Mouse (Mus musculus) thymus, adult 2 months (tissue): ENCODE results near the gene Rnf4. TPM values are rescaled to one million over a fixed set of nuclear protein-coding genes. Genes with fewer than 3 reads are reported as not detected.

Experiments
- DNase-seq: peaks from one replicate; pipeline ENCODE4 v3.0.0; 2021
- H3K27ac ChIP-seq: fragments of 200-500 bp; 2 replicates; pipeline ENCODE4 v1.5.1; 2012; ENCODE audit warnings: low read length, control low read depth; ENCODE audit not compliant: control insufficient read depth, insufficient read depth
- H3K27me3 ChIP-seq: fragments of 200-500 bp; 2 replicates; pipeline ENCODE4 v1.6.1; 2012; ENCODE audit warnings: mild to moderate bottlenecking, low read length, moderate library complexity, mixed read lengths; ENCODE audit not compliant: control insufficient read depth, insufficient read depth
- H3K36me3 ChIP-seq: fragments of 200-500 bp; 2 replicates; pipeline ENCODE4 v1.6.1; 2012; ENCODE audit warnings: mild to moderate bottlenecking, low read length, moderate library complexity; ENCODE audit not compliant: control insufficient read depth, insufficient read depth
- H3K4me1 ChIP-seq: fragments of 200-500 bp; replicated peaks from 2 replicates; pipeline ENCODE4 v1.6.1; 2012; ENCODE audit warnings: low read length; ENCODE audit not compliant: control insufficient read depth, insufficient read depth
- H3K4me3 ChIP-seq: fragments of 200-500 bp; 2 replicates; pipeline ENCODE4 v1.5.1; 2012; ENCODE audit warnings: mild to moderate bottlenecking, low read length, control low read depth, moderate library complexity; ENCODE audit not compliant: control insufficient read depth, insufficient read depth
- CTCF ChIP-seq: fragments of 200-500 bp; IDR thresholded peaks from 2 replicates; pipeline ENCODE4 v1.5.1; 2012; ENCODE audit warnings: mild to moderate bottlenecking, control low read depth, low read length, moderate library complexity, borderline replicate concordance; ENCODE audit not compliant: control insufficient read depth, poor library complexity, insufficient read depth; ENCODE audit errors: extremely low read depth
- POLR2A ChIP-seq: fragments of 200-500 bp; IDR thresholded peaks from 2 replicates; pipeline ENCODE4 v1.6.1; 2012; ENCODE audit warnings: mild to moderate bottlenecking, low read length, control low read depth, moderate library complexity; ENCODE audit not compliant: control insufficient read depth, poor library complexity, insufficient read depth; ENCODE audit errors: extremely low read depth
- WGBS: fragments of 180-500 bp; shearing (Covaris S2); methylation state at CpG from one replicate; pipeline ENCODE4 v1.1.7; 2018; 5-methylcytosine and 5-hydroxymethylcytosine counted together
- polyA plus RNA-seq: library from polyadenylated mRNA; depleted of rRNA; stranded (reverse); fragments of >200 nt; gene quantifications from 2 replicates; pipeline ENCODE4 v1.2.3, GENCODE M21; 2012

Rnf4 gene
- polyA plus RNA-seq, 1 experiment: 125 TPM

DNA sequence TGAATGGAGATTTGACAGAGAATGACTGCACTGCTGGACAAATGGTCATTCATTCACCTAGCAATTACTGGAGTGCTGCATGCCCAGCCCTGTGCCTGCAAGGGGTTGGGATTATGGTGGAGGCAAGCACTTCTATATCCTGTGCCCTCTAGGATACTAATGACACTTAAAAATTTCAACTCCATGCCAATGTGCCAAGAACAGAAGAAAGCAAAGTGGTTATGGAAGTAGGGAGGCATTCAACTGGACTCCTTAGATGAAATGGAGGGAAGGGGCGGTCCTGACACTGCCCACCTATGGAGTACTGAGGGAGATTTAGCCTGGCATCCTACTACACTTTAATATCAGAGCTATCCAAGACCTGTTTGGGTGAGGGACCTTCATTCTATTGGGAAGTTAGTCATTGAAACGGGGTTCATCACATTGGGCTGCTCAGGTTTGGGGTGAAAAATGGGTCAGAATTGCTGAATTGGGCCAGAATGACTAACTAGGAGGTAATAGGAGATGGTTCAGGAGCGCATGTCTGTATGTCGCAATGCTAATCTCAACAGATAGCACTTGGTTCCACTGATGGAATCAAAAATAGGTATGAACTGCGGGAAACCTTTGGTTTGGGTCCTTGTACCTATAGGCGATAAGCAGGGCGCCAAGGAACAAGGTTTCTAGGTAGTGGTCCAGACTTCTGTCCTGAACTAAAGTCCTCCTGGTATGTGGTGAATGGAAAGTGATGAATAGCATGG lies 32.6 kb downstream of the Rnf4 start:
- TF ChIP-seq CTCF: no peak
- TF ChIP-seq POLR2A: no peak
- Histone ChIP-seq H3K36me3 (no peaks in the 10 kb centered on the region), H3K27me3 (no peaks in the 10 kb centered on the region), H3K4me1 (peaks cover 11% of the 10 kb centered on the region), H3K4me3 (peak overlapping the region; percentile 80), H3K27ac (peak overlapping the region; percentile 12; the same call in 1 of the 2 replicates)
- 85% methylated on average over 7 of the region's 7 CpGs for WGBS
- no peak for DNase-seq

DNA sequence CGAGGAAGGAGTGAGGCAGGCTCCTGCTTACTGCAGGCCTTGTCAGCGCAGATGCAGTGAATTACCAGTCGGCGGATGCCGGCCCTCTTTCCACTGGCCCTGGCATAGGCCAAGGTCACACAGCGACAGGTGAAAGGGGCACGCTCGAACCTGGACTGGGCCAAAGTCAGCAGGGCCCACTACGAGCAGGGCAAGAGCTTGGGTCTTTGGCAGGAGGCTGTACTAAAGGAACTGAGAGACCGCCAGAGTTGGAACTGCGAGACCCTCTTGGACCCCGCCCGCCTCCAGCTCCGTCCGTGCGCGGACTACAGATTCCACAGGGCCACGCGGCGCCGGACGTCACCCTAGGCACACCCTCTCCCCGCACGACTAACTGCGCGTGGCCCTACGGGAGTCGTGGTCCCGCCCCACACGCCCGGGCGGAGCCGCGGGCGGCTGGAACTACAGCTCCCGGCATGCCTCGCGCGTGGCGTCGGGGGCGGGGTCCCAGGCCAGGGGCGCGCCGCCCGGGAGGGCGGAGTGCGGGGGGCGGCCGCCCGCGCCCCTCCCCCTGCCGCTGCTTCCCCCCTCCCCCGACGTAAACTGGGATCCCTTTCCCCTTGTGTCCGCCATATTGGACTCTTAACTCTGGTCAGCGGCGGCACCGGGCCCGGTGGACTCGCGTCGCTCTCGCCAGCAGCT lies 33.4 kb downstream of the Rnf4 start, which contains the start of gene Fam193a:
Fam193a (plus strand) TSS at position 593 of the 681 bp plus-strand sequence.
- peak; percentile 99 for DNase-seq
- H3K4me3 ChIP-seq: peak within 1 kb of the TSS; percentile 91
- H3K27me3 ChIP-seq: no peaks in the 10 kb centered on the region
- WGBS: under 1% methylated on average over 64 of the region's 64 CpGs
- H3K27ac ChIP-seq: peak within 1 kb of the TSS; percentile 12; the same call in 1 of the 2 replicates
- TF ChIP-seq POLR2A (no peak), CTCF (0 out of 2 replicates have a peak, but pooled peaks have one; percentile 24)
- peaks cover 11% of the 10 kb centered on the region for H3K4me1 ChIP-seq
- H3K36me3 ChIP-seq: no peaks in the 10 kb centered on the region

DNA sequence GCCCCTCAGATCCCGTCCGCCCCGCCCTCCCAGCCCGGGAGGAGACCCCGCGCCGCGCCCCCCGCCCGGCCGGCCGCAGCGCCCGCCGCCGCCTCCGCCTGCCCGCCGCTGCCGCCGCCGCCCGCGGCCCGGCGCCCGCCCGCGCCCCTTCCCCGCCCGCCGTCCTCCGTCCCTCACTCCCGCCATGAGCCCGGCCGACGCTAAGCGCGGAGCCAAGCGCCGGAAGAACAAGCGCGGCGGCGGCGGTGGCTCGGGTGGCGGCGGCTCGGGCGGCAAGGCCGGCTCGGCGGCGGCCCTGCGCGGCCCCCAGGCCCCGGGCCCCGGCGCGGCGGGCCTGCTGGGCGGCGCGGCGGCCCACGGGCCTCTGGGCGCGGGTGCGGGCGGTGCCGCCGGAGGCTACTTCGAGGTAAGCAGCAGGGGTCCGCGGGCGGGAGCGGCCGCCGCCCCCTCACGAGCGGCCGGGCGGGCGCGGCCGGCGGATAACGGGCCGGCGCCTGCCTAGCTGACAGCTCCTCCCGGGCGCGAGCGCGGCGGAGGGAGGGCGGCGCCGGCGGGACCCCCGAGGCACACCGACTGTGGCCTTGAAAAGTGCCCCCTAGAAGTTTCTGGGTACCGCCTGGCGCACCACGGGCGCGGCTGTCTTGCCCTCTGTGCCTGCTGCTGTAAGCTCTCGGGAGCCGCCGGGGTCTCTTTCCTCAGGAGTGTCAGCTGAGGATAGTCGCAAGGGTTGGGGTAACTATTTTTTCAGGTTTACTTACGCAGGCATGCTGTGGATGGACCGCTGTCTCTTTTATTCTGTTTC lies 34.1 kb downstream of the Rnf4 start:
- Histone ChIP-seq H3K4me1 (peaks cover 11% of the 10 kb centered on the region), H3K36me3 (no peaks in the 10 kb centered on the region), H3K4me3 (peak overlapping the region; percentile 91), H3K27ac (no peak overlapping the region), H3K27me3 (no peaks in the 10 kb centered on the region)
- TF ChIP-seq POLR2A: no peak
- TF ChIP-seq CTCF: no peak
- WGBS: 13% methylated on average over 114 of the region's 114 CpGs
- peak; percentile 57 for DNase-seq

DNA sequence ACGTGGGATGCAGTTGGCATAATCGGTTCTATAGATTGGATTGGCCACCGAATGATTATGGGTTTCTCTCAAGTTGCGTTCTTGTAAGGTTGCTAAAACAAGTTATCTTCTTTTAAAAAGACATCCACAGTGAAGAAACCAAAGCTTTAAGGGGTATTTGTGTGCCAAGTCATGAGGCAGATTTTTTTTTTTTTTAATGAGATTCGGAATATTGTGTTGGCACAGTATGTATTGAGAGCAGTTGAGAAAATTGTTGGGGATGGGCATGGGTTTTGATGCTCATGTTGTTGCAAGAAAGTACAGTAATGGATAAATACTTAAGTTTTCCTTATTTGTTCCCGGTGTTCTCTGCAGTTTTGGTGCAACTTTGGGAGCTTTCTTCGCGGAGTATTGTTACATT lies 34.8 kb downstream of the Rnf4 start:
- Histone ChIP-seq H3K4me3 (peak overlapping the region; percentile 91), H3K36me3 (no peaks in the 10 kb centered on the region), H3K4me1 (peaks cover 11% of the 10 kb centered on the region), H3K27me3 (no peaks in the 10 kb centered on the region), H3K27ac (no peak overlapping the region)
- TF ChIP-seq CTCF: no peak
- TF ChIP-seq POLR2A: no peak
- no peak for DNase-seq
- 43% methylated on average over 8 of the region's 8 CpGs for WGBS

- H3K4me3 ChIP-seq: no peak overlapping the region
- no peak overlapping the region for H3K27ac ChIP-seq
- no peak for DNase-seq
- no peak for TF ChIP-seq POLR2A
- TF ChIP-seq CTCF: no peak
- H3K27me3 ChIP-seq: no peaks in the 10 kb centered on the region
- H3K4me1 ChIP-seq: peaks cover 11% of the 10 kb centered on the region
- H3K36me3 ChIP-seq: no peaks in the 10 kb centered on the region
Measured at GRCm38 (mm10) chr5:34372141-34372540, 36.1 kb downstream of the Rnf4 start.

GRCm38 (mm10) chr5:34372541-34372940 lies 36.5 kb downstream of the Rnf4 start:
- TF ChIP-seq POLR2A: no peak
- TF ChIP-seq CTCF: no peak
- no peak overlapping the region for H3K4me3 ChIP-seq
- no peaks in the 10 kb centered on the region for H3K27me3 ChIP-seq
- no peak overlapping the region for H3K27ac ChIP-seq
- H3K4me1 ChIP-seq: peaks cover 11% of the 10 kb centered on the region
- H3K36me3 ChIP-seq: no peaks in the 10 kb centered on the region
- no peak for DNase-seq
